Comparison of ENCODE assay signal across 17 mouse cellular contexts in the genomic region with DNA sequence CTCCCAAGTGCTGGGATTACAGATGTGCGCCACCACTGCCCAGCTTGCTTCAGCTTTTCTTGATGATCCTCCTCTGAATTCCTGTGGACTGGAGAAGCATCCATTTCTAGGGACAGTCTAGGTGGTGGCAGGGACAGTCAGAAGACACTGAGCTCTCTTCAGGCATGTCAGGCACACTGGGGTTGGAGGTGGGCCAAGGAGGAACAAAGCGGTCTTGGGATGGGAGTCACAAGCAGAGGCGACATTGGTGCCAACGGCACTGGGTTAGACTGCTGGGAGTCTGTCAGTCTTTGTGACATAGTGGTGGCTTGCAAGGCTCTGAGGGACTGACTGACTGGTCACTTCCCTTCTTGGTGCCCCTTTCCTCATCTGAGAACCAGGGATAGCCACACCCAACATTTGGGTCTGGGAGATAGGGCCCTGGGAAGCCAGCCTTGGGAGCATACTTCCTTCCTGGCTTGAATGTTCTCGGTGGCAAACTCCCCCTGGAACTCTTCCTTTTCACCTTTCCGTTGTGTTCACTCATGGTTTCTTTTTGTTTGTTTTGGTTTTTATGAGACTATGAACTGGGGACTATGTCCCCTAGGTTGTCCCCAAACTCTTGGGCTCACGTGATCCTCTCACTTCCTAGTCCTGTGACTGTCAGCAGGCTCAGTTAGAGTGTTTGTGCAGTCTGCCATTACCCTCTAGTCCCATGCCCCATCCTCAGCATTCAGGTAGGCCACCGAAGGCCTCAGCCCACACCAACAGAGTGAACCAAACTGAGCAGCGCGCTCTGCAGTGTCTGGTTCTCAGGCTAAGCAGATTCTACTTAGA. TPM values are rescaled to one million over a fixed set of nuclear protein-coding genes. Genes with fewer than 3 reads are reported as not detected.
DNase-seq lines count a peak whose midpoint lies in the region; ATAC-seq lines count a peak whose summit lies in the region.
"Had no signal": no experiment of that assay in that cellular context is flagged by ENCODE, and none has a peak within 500 bp of the region (broad histone marks: within the 10 kb centered on the region; RNA-seq: fewer than 3 reads in every experiment).

No protein-coding gene starts in this region.

- H3K4me2 ChIP-seq in liver, embryonic 11.5 days = peak overlapping the region; percentile 44
- no peak overlapping the region for H3K4me2 ChIP-seq in hindbrain, embryonic 14.5 days (replicated peaks)
- H3K4me2 ChIP-seq in neural tube, embryonic 15.5 days = no peak overlapping the region
- H3K4me2 ChIP-seq: embryonic facial prominence, embryonic 13.5 days; lung, embryonic 15.5 days; midbrain, embryonic 12.5 days had no signal

- peak; percentile 35 for DNase-seq in lung, postnatal 10 days
- DNase-seq in lung, adult 18-20 months = no peak
- peak; percentile 34 for DNase-seq in 416B (ENCODE audit: low read depth)
- peak; percentile 31 for DNase-seq in MEL-GATA-1-ER (ENCODE audit: extremely low read depth, low read depth)
- DNase-seq in liver, embryonic 11.5 days (ENCODE audit: low spot score) = no peak
- no peak for DNase-seq in c-Kit-positive CD71-positive TER-119-positive erythroid progenitor cells, embryonic 14.5 days (ENCODE audit: low spot score)
- no peak for DNase-seq in hindbrain, embryonic 14.5 days (ENCODE audit: low spot score)
- DNase-seq: kidney, adult 18-20 months; kidney, postnatal 14 days; layer of hippocampus, adult 9-11 months; right cerebral cortex, adult 18-20 months had no signal

- H3K4me1 ChIP-seq in liver, embryonic 11.5 days (replicated peaks; ENCODE audit: control insufficient read depth, insufficient read depth, low read length) = peaks cover 40% of the 10 kb centered on the region
- no peaks in the 10 kb centered on the region for H3K4me1 ChIP-seq in hindbrain, embryonic 14.5 days (replicated peaks; ENCODE audit: control insufficient read depth, insufficient read depth, low read length)
- no peaks in the 10 kb centered on the region for H3K4me1 ChIP-seq in neural tube, embryonic 15.5 days
- H3K4me1 ChIP-seq: embryonic facial prominence, embryonic 13.5 days; midbrain, embryonic 12.5 days had no signal

- H3K9me3 ChIP-seq in liver, embryonic 11.5 days (ENCODE audit: control insufficient read depth, low read length) = no peaks in the 10 kb centered on the region
- H3K9me3 ChIP-seq in hindbrain, embryonic 14.5 days (ENCODE audit: control insufficient read depth, low read length) = no peaks in the 10 kb centered on the region
- H3K9me3 ChIP-seq in neural tube, embryonic 15.5 days (replicated peaks) = no peaks in the 10 kb centered on the region
- H3K9me3 ChIP-seq: embryonic facial prominence, embryonic 13.5 days; lung, embryonic 15.5 days; midbrain, embryonic 12.5 days had no signal

- no peaks in the 10 kb centered on the region for H3K36me3 ChIP-seq in liver, embryonic 11.5 days (ENCODE audit: control insufficient read depth, insufficient read depth, low read length)
- H3K36me3 ChIP-seq in hindbrain, embryonic 14.5 days (replicated peaks; ENCODE audit: control insufficient read depth, insufficient read depth) = no peaks in the 10 kb centered on the region
- H3K36me3 ChIP-seq in neural tube, embryonic 15.5 days = no peaks in the 10 kb centered on the region
- H3K36me3 ChIP-seq: embryonic facial prominence, embryonic 13.5 days; lung, embryonic 15.5 days; midbrain, embryonic 12.5 days had no signal

- H3K9ac ChIP-seq in liver, embryonic 11.5 days (ENCODE audit: low read depth, low read length) = peak overlapping the region; percentile 28
- no peak overlapping the region for H3K9ac ChIP-seq in hindbrain, embryonic 14.5 days
- H3K9ac ChIP-seq in neural tube, embryonic 15.5 days (replicated peaks) = no peak overlapping the region
- H3K9ac ChIP-seq: lung, embryonic 15.5 days; midbrain, embryonic 12.5 days had no signal

- H3K27ac ChIP-seq in liver, embryonic 11.5 days (ENCODE audit: low read depth, low read length) = peak overlapping the region; percentile 65
- no peak overlapping the region for H3K27ac ChIP-seq in hindbrain, embryonic 14.5 days
- H3K27ac ChIP-seq in neural tube, embryonic 15.5 days (replicated peaks) = no peak overlapping the region
- H3K27ac ChIP-seq: embryonic facial prominence, embryonic 13.5 days; lung, embryonic 15.5 days; midbrain, embryonic 12.5 days had no signal

- WGBS in liver, embryonic 11.5 days = 57% methylated on average over 10 of the region's 10 CpGs
- 90% methylated on average over 10 of the region's 10 CpGs for WGBS in hindbrain, embryonic 14.5 days
- 93% methylated on average over 10 of the region's 10 CpGs for WGBS in neural tube, embryonic 15.5 days

- ATAC-seq in liver, embryonic 11.5 days (replicated peaks; ENCODE audit: low FRiP score) = no peak
- no peak for ATAC-seq in hindbrain, embryonic 14.5 days (ENCODE audit: low FRiP score)
- ATAC-seq in neural tube, embryonic 15.5 days (ENCODE audit: low FRiP score) = no peak
- ATAC-seq: Patski had no signal

- no peaks in the 10 kb centered on the region for H3K27me3 ChIP-seq in liver, embryonic 11.5 days (replicated peaks; ENCODE audit: control insufficient read depth, insufficient read depth, low read length)
- no peaks in the 10 kb centered on the region for H3K27me3 ChIP-seq in hindbrain, embryonic 14.5 days (ENCODE audit: control insufficient read depth, insufficient read depth, low read length)
- no peaks in the 10 kb centered on the region for H3K27me3 ChIP-seq in neural tube, embryonic 15.5 days (replicated peaks)
- H3K27me3 ChIP-seq: CH12.LX; embryonic facial prominence, embryonic 13.5 days; lung, embryonic 15.5 days; midbrain, embryonic 12.5 days; Patski had no signal

- no peak overlapping the region for H3K4me3 ChIP-seq in liver, embryonic 11.5 days (ENCODE audit: low read depth, low read length)
- H3K4me3 ChIP-seq in hindbrain, embryonic 14.5 days (replicated peaks; ENCODE audit: low read length) = no peak overlapping the region
- H3K4me3 ChIP-seq in neural tube, embryonic 15.5 days (replicated peaks) = no peak overlapping the region
- H3K4me3 ChIP-seq: embryonic facial prominence, embryonic 13.5 days; lung, embryonic 15.5 days; midbrain, embryonic 12.5 days had no signal

RNA-seq across cellular contexts. Expression of a gene that starts 2.4 kb away (rescaled TPM):
- 11.6 and 11.9 TPM in 2 replicates for polyA plus RNA-seq in liver, embryonic 11.5 days (2014; fragmentation: Nextera tagmentation; extraction: Ambion mirVana)
- 0.14 and 0.20 TPM in 2 replicates for polyA plus RNA-seq in hindbrain, embryonic 14.5 days (2014; fragmentation: Nextera tagmentation; extraction: Ambion mirVana)
- 0.22 and 7.3 TPM in 2 replicates for polyA plus RNA-seq in neural tube, embryonic 15.5 days (2015; fragmentation: Nextera tagmentation; extraction: Ambion mirVana)

RNA-seq across cellular contexts. Expression of a gene that starts 21.7 kb away (rescaled TPM):
- 247 and 278 TPM in 2 replicates for polyA plus RNA-seq in liver, embryonic 11.5 days (2014; fragmentation: Nextera tagmentation; extraction: Ambion mirVana)
- polyA plus RNA-seq in hindbrain, embryonic 14.5 days (2014; fragmentation: Nextera tagmentation; extraction: Ambion mirVana) = 174 and 176 TPM in 2 replicates
- 152 TPM in 2 replicates for polyA plus RNA-seq in neural tube, embryonic 15.5 days (2015; fragmentation: Nextera tagmentation; extraction: Ambion mirVana)

RNA-seq across cellular contexts. Expression of a gene that starts 26.9 kb away (rescaled TPM):
- 3.6 and 5.1 TPM in 2 replicates for polyA plus RNA-seq in liver, embryonic 11.5 days (2014; fragmentation: Nextera tagmentation; extraction: Ambion mirVana)
- polyA plus RNA-seq in hindbrain, embryonic 14.5 days (2014; fragmentation: Nextera tagmentation; extraction: Ambion mirVana) = 4.0 and 5.4 TPM in 2 replicates
- polyA plus RNA-seq in neural tube, embryonic 15.5 days (2015; fragmentation: Nextera tagmentation; extraction: Ambion mirVana) = 7.6 and 8.9 TPM in 2 replicates

RNA-seq across cellular contexts. Expression of a gene that starts 44.8 kb away (rescaled TPM):
- 33.3 and 40.0 TPM in 2 replicates for polyA plus RNA-seq in liver, embryonic 11.5 days (2014; fragmentation: Nextera tagmentation; extraction: Ambion mirVana)
- 18.9 and 21.5 TPM in 2 replicates for polyA plus RNA-seq in hindbrain, embryonic 14.5 days (2014; fragmentation: Nextera tagmentation; extraction: Ambion mirVana)
- polyA plus RNA-seq in neural tube, embryonic 15.5 days (2015; fragmentation: Nextera tagmentation; extraction: Ambion mirVana) = 10.3 and 16.5 TPM in 2 replicates

Comparison
In these comparisons a context has a peak if more than half of its experiments do, and no peak if none do; other contexts are left out.
1. DNase-seq: peak in lung, postnatal 10 days (single experiment), 416B (single experiment) and MEL-GATA-1-ER (single experiment); none in lung, adult 18-20 months (0 of 2), liver, embryonic 11.5 days (single experiment), c-Kit-positive CD71-positive TER-119-positive erythroid progenitor cells, embryonic 14.5 days (single experiment) and hindbrain, embryonic 14.5 days (single experiment).